Mouse (Mus musculus) granulocyte monocyte progenitor cell, adult 5-6 weeks (primary cell): ENCODE data around the gene Prkag1. TPM values are rescaled to one million over a fixed set of nuclear protein-coding genes. Genes with fewer than 3 reads are reported as not detected.

Experiments used
- ATAC-seq: replicated peaks from 2 replicates; pipeline ENCODE4 v1.8.0; 2016; ENCODE audit warnings: mild to moderate bottlenecking, moderate TSS enrichment, inconsistent platforms; ENCODE audit not compliant: poor library complexity, severe bottlenecking
- total RNA-seq, 2 experiments: library from RNA; stranded (forward) in 1 of 2; stranded (reverse) in 1 of 2; fragments of 200-712, 200-1000 nt in 1 of 2; fragments of >200 nt in 1 of 2; fragmentation: Nextera tagmentation in 1 of 2; gene quantifications; 2 replicates each; pipeline ENCODE4 v1.2.3; 2014 to 2017

Gene Prkag1
- total RNA-seq, 2 experiments from 2014 or later: 63.8 to 85.0 TPM

DNA sequence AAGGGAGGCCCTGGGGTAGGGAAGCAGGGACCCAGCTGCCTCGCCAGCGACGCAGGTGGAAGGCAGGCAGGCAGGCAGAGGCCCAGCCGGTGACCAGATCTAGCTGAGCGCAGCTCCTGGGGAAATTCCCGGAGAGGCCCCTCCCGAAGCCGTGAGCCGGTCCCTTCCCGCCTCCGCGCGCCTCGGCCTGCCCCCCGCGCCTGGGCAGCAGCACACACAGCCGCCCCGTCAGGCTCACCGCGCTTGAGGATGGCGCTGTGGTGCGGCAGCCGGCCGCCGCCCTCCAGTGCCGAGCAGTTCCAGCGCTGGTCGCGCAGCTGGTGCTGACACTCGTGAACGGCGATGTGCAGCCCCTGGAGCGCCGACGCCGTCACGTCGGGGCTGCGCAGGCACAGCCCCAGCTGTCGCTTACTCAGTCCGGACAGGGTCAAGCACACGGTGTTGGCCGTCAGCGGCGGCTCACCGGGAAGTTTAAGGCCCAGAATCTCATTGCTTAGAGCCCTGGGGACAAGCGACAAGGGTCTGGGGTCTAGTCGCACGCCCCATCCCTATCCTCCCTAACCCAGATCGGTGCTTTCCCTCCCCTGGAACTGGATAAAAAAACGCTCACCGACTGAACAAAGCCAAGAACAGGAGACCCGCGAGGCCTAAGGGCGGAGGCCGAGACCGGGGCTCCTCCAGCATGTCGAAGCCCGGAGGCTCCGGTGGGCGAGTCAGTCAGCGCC, 54.9 kb downstream of the Prkag1 start:
- peak; percentile 47 for ATAC-seq

DNA sequence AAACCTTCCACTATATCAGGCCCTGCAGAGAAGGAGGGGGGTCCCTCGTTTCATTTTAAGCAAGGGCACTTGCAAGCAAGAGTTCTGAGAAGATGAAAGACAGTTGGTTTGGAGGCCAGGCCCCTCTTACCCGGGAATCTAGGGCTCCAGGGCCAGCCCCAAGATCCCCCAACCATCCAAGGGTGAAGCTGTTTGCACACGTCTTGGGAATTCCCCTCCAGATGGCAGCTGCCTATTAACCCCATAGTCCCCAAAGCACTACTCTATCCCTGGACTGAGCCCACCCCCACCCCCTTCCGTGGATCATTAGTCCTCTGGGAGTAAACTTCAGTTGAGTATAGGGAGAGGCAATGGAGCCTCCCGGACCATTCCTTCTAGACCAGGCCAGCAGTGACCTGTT, 55.8 kb downstream of the Prkag1 start:
- ATAC-seq: no peak

DNA sequence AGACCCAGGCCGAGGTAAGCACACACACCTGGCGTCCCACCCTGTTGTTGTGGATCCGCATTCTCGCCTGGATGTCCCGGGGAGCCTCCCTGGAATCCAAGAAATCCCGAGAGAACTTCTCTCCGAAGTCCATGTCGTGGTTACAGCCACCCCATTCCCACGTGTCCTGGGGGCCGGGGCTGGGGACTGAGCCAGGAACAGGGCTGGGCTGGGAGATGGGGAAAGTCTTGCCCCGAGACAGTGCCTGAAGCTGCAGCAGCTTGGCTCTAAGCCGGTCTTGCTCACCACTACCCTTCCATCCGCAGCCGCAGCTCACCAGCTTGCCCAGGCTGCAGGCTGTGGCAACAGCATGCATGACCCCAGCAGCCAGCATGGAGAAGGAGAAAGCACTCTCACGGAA, 57.2 kb downstream of the Prkag1 start:
- no peak for ATAC-seq

DNA sequence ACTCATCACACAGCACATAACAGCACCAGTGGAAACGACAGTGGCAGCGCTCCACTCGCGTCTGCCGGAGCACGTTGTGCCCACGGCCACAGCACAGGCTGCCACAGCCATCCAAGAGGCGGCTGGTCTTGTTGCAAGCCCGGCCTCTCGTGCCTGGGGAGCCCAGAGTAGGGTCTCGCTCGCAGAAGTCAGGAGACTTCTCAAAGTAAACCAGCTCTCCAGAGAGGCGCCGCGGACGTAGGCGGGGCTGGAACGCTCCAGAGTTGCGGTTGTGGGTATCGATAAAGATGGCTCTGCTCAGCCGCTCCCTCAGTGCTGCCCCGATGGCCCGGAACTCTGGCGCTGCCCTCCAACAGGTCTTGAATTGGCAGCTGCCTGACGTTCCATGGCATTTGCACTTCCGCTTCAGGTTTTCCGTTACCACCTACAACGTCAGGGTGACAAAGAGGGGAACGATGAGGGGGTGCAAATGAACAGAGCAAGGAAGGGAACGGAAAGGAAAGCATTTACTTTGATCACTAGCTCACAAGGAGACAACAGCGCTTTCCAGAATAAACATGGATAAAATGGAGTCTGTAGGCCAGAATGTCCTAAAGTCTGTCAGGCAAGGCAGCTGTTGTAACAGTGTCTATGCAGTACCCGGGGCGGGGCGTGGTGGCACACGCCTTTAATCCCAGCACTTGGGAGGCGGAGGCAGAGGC, 58.7 kb downstream of the Prkag1 start:
- peak; percentile 77 for ATAC-seq

DNA sequence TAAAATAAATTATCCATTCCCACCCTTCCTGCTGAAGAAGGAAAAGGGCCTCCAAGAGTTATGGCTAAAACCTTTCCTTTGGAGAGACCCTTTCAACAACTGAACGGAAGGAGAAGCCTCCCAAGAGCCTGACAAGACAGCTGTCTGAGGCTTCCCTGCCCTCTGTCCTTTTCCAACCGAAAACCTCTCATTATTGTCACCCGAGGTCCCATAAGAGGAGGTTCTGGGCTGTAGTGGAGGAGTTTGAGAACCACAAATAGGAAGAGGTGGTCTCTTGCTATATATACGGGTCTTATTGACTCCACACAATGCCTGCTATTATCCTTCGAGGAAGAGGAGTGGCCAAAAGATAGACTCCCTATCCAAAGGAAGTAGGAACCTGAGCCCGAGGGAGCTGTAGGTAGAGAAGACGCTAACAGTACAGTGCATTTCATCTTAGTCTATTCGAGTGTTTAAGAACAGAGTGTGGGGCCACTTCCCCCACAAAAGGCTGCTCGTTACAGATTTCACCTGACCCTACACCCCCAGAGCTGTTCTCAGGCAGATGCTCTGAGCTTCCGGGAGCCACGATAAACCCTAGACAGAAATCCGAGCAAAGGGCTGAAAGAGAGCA, 59.4 kb downstream of the Prkag1 start:
- ATAC-seq: no peak

DNA sequence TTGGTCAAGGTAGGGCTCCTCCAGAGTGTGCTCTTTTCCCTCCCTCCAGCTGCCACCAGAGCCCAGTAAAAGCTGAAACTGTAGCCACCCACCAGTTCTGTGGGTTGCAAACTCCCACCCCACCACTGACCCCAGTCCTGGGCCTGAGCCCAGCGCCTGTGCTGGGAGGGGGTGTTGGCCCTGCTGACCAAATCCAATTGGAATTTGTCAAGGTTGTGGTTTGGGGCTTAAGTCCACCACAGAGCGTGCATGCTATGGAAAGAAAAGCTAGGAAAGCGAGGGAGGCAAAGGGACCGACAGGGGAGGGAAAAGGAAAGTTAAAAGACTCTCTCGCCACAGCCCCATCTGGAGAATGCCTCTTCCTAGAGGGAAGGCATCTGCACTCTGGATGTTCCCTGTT, 63.1 kb downstream of the Prkag1 start:
- ATAC-seq: no peak

DNA sequence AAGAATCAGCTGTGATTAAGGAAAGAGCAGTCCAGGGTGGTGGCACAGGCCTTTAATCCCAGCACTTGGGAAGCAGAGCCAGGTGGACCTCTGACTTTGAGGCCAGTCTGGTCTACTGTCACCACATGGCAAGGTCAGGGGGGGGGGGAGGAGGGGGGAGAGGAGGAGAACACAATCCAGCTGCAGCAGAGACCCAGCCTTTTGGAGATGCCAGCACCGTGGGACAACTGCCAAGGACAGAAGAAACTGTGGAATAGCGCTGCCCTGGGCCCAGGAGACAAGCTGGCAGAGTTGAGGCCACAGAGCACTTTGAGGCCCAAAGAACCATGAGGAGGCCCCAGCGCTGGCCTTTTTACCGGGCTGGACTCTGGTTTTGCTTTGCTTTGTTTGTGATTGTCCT, 65.4 kb downstream of the Prkag1 start:
- no peak for ATAC-seq

Other genes starting within 250 kb of the Prkag1 start
- 1.8 and 3.1 TPM in 2 replicates for gene Adcy6, start 221.4 kb downstream of the Prkag1 start, total RNA-seq (2014; fragmentation: Nextera tagmentation)
- 2.1 and 2.9 TPM in 2 replicates for gene Adcy6, start 221.4 kb downstream of the Prkag1 start, total RNA-seq (2017)
- not detected in 2 replicates for gene Cacnb3, start 200.7 kb downstream of the Prkag1 start, total RNA-seq (2014; fragmentation: Nextera tagmentation)
- gene Cacnb3, start 200.7 kb downstream of the Prkag1 start, total RNA-seq (2017): not detected in 2 replicates
- gene Ddx23, start 168.6 kb downstream of the Prkag1 start, total RNA-seq (2014; fragmentation: Nextera tagmentation): 76.1 and 82.1 TPM in 2 replicates
- gene Ddx23, start 168.6 kb downstream of the Prkag1 start, total RNA-seq (2017): 79.5 and 103 TPM in 2 replicates
- gene Rnd1, start 154.1 kb downstream of the Prkag1 start, total RNA-seq (2014; fragmentation: Nextera tagmentation): 0.11 and 0.39 TPM in 2 replicates
- gene Rnd1, start 154.1 kb downstream of the Prkag1 start, total RNA-seq (2017): 0.67 and 2.7 TPM in 2 replicates
- gene Ccdc65, start 123.3 kb downstream of the Prkag1 start, total RNA-seq (2014; fragmentation: Nextera tagmentation): not detected in 2 replicates
- gene Ccdc65, start 123.3 kb downstream of the Prkag1 start, total RNA-seq (2017): not detected in 2 replicates
- gene Fkbp11, start 103.3 kb downstream of the Prkag1 start, total RNA-seq (2014; fragmentation: Nextera tagmentation): 37.6 and 39.9 TPM in 2 replicates
- 63.8 and 66.3 TPM in 2 replicates for gene Fkbp11, start 103.3 kb downstream of the Prkag1 start, total RNA-seq (2017)
- gene Arf3, start 68.3 kb downstream of the Prkag1 start, total RNA-seq (2014; fragmentation: Nextera tagmentation): 39.0 and 41.4 TPM in 2 replicates
- gene Arf3, start 68.3 kb downstream of the Prkag1 start, total RNA-seq (2017): 29.9 and 32.7 TPM in 2 replicates
- gene Wnt10b, start 53.4 kb downstream of the Prkag1 start, total RNA-seq (2014; fragmentation: Nextera tagmentation): 0.47 TPM in 1 of 2 replicates, not detected in the other
- gene Wnt10b, start 53.4 kb downstream of the Prkag1 start, total RNA-seq (2017): 0.26 TPM in 1 of 2 replicates, not detected in the other
- not detected in 2 replicates for gene Wnt1, start 41.7 kb downstream of the Prkag1 start, total RNA-seq (2014; fragmentation: Nextera tagmentation)
- not detected in 2 replicates for gene Wnt1, start 41.7 kb downstream of the Prkag1 start, total RNA-seq (2017)
- not detected in 2 replicates for gene Ddn, start 22.0 kb downstream of the Prkag1 start, total RNA-seq (2014; fragmentation: Nextera tagmentation)
- gene Ddn, start 22.0 kb downstream of the Prkag1 start, total RNA-seq (2017): not detected in 2 replicates
- gene Kmt2d, start 39.7 kb upstream of the Prkag1 start, total RNA-seq (2014; fragmentation: Nextera tagmentation): 59.0 and 81.0 TPM in 2 replicates
- 15.8 and 24.9 TPM in 2 replicates for gene Kmt2d, start 39.7 kb upstream of the Prkag1 start, total RNA-seq (2017)
- 14.3 and 25.5 TPM in 2 replicates for gene Rhebl1, start 63.0 kb upstream of the Prkag1 start, total RNA-seq (2014; fragmentation: Nextera tagmentation)
- gene Rhebl1, start 63.0 kb upstream of the Prkag1 start, total RNA-seq (2017): 4.3 and 7.3 TPM in 2 replicates
- not detected in 2 replicates for gene Dhh, start 67.0 kb upstream of the Prkag1 start, total RNA-seq (2014; fragmentation: Nextera tagmentation)
- gene Dhh, start 67.0 kb upstream of the Prkag1 start, total RNA-seq (2017): not detected in 2 replicates
- 3.5 and 8.5 TPM in 2 replicates for gene Lmbr1l, start 86.7 kb upstream of the Prkag1 start, total RNA-seq (2014; fragmentation: Nextera tagmentation)
- 7.7 and 11.9 TPM in 2 replicates for gene Lmbr1l, start 86.7 kb upstream of the Prkag1 start, total RNA-seq (2017)
- 2,030 and 2,397 TPM in 2 replicates for gene Tuba1b, start 103.0 kb upstream of the Prkag1 start, total RNA-seq (2014; fragmentation: Nextera tagmentation)
- gene Tuba1b, start 103.0 kb upstream of the Prkag1 start, total RNA-seq (2017): 964 and 1,039 TPM in 2 replicates
- gene Gm49450, start 122.0 kb upstream of the Prkag1 start, total RNA-seq (2014; fragmentation: Nextera tagmentation): not detected in 2 replicates
- gene Gm49450, start 122.0 kb upstream of the Prkag1 start, total RNA-seq (2017): not detected in 2 replicates
- gene Tuba1a, start 122.2 kb upstream of the Prkag1 start, total RNA-seq (2014; fragmentation: Nextera tagmentation): 21.3 and 34.8 TPM in 2 replicates
- gene Tuba1a, start 122.2 kb upstream of the Prkag1 start, total RNA-seq (2017): 19.6 and 24.6 TPM in 2 replicates
- gene Tuba1c, start 198.4 kb upstream of the Prkag1 start, total RNA-seq (2014; fragmentation: Nextera tagmentation): 117 and 131 TPM in 2 replicates
- gene Tuba1c, start 198.4 kb upstream of the Prkag1 start, total RNA-seq (2017): 109 and 120 TPM in 2 replicates
- not detected in 2 replicates for gene Prph, start 223.7 kb upstream of the Prkag1 start, total RNA-seq (2014; fragmentation: Nextera tagmentation)
- not detected in 2 replicates for gene Prph, start 223.7 kb upstream of the Prkag1 start, total RNA-seq (2017)
- 11.0 and 44.6 TPM in 2 replicates for gene Troap, start 243.1 kb upstream of the Prkag1 start, total RNA-seq (2014; fragmentation: Nextera tagmentation)
- 21.5 and 24.9 TPM in 2 replicates for gene Troap, start 243.1 kb upstream of the Prkag1 start, total RNA-seq (2017)